Mouse (Mus musculus): ENCODE results near the gene Cdk7.

Gene Cdk7

DNA sequence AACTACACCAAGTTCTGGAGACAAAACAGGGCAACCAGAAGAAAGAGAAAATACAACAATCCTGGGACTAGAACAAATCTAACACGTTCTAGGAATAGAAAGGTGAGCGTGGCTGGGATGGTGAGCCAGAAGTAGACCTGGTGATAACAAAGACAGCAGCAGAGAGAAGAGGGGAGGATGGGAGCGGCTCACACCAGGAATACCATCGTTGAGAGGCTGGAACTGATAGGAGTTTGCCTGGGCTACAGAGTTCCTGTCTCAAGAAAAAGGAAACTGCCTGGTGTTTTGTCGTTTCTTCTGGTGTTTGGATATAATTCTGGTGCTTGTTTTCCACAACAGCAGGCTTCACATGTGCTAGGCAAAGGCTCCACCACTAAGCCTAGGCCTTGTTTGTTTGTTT is 2.7 kb downstream of the Cdk7 start:
- no peak for DNase-seq (ENCODE audit: low spot score in 2 of 2)

DNA sequence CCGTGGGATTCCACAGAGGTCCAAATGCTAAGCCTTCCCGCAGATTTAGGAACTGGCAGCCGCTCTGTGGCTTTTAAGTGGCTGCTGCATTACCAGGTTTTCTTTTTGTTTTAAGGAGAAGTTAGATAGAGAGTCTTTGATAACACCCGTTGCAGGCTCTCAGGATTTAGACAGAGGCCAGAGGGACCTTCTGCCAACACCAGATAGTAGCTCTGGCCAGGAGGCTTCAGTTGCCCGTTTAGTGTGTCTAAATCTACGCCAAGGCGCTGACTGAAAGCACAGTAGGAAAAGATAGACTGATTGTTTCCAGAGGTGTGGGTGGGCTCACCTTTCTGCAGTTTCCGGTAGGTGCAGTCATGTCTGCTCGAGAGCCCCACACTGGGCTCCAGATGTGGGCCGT is 5.5 kb downstream of the Cdk7 start:
- DNase-seq (ENCODE audit: low spot score in 2 of 2), result no peak

DNA sequence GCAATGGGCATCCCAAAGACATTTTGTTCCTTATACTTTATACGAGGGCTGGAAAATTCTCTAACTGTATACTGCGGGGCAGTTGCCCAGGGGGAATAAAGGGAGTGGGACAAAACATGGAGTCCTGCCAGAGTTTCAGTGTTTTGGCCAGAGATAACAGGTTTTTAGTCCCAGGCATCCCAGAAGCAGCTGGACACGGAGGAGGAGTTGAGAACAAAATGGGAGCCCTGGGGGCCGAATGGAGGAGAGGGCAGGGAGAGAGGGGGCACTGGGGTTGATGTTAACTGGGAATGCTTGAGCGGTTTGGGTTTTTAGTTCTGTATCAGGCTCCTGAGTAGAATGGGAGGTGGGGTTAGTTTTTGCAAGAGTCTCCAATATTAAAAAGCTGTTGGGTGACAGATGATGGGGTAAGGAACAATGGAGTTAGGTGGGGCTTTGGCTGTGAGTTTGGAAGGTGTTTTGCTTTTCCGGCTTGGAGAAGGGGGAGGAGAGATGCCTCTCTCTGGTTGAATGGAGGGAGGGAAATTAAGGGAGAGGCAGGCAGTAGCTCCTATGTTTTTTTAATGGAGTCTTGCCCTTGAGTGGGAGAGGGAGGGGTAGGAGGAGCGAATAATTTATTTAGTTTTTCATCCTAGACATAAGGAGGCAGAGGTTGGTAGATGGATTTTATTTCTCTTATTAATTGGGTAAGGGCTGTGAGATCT is 6.5 kb downstream of the Cdk7 start:
- no peak for DNase-seq (ENCODE audit: low spot score in 2 of 2)

DNA sequence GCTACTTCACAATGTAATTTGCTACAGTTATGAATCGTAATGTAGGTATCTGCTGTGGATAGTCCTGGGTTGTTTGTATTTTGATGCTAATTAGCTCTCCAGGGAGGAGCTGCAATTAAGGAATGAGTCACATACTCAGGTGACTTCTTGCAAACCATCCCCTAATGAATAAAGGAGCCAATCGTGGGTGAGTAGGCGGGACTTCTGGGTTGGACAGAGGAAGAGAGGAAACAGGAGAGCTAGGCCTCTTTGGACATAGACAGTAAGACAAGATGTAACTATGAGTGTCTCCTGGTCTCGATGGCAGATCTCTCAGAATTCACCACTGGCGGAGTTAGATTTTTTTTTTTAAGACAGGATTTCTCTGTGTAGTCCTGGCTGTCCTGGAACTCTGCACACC is 9.1 kb downstream of the Cdk7 start:
- no peak for DNase-seq (ENCODE audit: low spot score in 2 of 2)

DNA sequence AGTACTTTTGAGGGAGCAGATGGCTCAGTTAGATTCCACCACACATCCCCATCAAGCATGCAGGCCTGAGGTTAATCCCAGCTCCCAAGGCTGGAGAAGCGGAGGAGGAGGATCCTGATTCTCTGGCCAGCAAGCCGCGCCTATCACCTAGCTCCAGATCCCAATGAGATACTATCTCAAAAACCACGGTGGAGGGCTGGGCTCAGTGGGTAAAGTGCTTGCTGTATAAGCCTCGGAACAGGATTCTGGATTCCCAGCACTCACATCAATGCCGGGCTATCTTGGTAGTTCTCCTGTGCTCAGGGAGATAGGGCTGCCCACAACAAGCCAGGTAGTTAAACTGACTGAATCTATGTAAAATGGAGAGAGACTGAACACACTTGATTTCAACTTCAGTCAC is 15.3 kb downstream of the Cdk7 start:
- no peak for DNase-seq (ENCODE audit: low spot score in 2 of 2)

DNA sequence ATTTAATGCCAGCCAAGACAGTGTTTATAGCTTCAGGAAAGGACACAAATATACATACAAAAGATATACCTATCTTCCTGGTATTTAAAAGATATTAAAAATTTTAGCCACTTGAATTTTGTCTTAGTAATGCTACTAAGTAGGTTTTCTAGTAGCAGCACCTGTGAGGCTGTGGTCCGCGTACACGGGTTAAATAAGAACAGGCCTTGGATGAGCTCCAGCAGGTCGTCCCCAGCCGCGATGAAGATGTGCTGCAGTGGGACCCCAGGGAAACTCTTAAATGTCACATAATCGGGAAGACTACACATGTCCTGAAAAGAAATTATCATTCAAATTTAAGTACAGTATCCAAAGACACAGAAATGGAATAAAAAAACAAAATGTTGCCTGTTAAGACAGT is 24.5 kb downstream of the Cdk7 start:
- no peak for DNase-seq (ENCODE audit: low spot score in 2 of 2)

DNA sequence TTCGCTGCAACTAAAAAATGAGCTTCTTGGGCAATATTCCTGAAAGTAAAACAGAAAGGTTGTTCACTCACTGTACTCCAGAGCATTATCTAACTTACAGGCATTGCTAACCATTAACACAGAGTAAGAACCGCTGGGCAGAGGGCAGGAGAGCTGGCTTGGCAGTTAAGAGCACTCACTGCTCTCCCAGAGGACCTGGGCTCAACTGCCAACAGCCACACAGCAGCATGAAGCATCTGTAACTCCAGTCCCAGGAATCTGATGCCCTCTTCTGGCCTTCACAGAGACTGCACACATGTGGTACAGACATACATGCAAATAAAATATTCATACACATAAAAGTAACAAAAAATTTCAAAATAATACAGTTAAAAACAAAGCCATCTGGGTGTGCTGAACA is 27.3 kb downstream of the Cdk7 start:
- DNase-seq (ENCODE audit: low spot score in 2 of 2), result no peak

DNA sequence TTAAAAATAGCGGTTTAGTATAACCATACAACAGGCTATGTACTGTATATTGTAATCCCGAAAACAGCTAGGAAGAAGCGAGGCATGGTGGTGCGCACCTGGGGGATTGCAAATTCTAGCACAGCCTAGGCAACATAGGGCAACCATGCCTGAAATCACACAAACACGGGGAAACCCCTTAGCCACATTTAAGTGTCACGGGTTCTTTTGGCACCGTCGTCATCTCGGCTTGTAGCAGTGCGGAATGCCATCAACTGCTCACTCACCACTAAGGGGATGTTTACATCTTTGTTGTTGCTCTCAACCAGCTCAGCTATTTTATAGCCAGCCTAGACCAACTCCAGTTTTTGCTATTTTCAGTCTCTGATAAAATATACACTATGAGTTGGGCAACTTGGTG is 31.9 kb downstream of the Cdk7 start:
- DNase-seq (ENCODE audit: low spot score in 2 of 2), result no peak

DNA sequence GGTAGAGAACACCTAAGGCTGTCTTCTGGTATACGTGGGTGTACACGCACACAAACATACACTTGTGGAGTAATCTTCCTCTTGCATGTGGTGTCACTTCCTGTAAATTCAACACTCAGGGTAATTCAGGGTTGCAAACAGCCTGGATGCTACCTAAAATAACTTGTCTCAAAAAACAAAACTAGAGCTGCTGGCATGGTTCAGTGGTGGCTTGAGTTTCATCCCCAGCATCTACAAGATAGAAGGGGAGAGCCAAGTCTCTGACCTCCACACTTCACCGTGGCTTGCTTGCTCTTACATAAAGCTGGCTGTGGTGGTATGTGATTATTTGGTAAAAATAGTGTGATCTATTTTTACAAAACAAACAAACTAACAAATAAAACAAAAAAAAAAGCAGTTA is 33.2 kb downstream of the Cdk7 start:
- no peak for DNase-seq (ENCODE audit: low spot score in 2 of 2)

DNA sequence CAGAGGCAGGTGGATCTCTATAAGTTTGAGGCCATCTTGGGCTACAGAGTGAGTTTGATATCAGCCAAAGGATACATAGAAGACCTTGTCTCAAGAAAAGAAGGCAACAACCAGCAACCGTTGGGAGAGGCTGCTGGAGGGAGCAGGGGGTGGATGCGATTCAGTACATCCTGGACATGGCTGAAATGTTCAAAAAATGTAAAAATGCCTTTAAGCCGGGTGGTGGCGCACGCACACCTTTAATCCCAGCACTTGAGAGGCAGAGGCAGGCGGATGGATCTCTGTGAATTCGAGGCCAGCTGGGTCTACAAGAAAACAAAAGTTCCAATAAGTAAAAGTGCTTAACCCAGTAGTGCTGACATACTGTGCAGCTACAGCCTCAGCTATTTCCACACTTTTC is 43.2 kb downstream of the Cdk7 start:
- no peak for DNase-seq (ENCODE audit: low spot score in 2 of 2)

DNA sequence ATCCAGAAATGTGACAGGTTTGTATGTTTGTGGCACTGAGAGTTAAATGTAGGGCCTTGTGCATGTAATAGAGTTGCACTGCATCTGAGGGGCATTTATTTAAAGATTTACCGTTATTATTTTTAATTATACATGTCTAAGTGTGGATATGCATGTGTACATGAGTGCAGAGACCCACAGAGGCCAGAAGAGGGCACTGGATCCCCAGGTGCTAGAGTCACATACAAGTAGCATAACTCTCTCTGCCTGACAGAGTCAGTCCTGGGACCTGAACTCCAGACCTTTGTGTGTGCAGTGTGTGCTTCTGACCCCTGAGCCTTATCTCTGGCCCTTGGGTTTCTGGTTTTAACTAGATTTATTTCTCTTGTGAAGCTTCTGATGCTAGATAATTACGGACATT is 46.4 kb downstream of the Cdk7 start:
- DNase-seq (ENCODE audit: low spot score in 2 of 2), result no peak

DNA sequence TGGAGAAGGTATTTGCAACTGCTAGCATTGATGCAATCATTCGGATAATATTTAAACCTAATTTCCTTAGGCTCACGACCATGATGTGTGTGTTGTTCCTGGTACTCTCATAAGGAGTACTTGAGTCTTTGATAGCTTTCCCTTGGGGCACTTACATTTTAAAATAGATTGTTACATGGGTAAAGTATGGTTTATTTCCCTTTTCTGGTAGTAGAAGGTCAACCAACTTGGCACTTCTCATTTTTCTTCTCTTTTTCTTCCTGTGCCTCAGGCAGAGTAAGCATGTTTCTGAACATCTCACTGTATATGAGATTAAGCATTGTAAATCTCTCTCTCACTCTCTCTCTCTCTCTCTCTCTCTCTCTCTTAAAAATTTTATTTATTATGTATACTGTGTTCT is 47.9 kb downstream of the Cdk7 start:
- DNase-seq (ENCODE audit: low spot score in 2 of 2), result no peak

DNA sequence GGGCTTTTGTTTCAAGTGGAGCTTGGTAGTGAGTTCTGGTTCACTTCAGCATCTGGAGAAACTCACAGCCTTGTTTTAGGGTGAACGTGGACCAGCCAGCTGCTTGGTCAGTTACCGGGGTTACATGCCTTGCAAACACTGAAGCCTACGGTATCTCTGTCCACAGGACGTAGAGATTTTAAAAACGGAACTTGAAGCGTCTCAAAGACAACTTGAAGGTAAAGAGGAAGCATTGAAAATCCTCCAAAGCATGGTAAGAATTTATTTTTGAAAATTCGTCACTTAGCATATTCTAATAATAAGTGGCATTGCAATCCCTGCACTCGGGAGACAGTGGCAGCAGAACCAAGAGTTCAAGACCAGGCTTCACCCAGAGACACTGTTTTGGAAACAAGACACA is 49.1 kb downstream of the Cdk7 start:
- no peak for DNase-seq (ENCODE audit: low spot score in 2 of 2)

DNA sequence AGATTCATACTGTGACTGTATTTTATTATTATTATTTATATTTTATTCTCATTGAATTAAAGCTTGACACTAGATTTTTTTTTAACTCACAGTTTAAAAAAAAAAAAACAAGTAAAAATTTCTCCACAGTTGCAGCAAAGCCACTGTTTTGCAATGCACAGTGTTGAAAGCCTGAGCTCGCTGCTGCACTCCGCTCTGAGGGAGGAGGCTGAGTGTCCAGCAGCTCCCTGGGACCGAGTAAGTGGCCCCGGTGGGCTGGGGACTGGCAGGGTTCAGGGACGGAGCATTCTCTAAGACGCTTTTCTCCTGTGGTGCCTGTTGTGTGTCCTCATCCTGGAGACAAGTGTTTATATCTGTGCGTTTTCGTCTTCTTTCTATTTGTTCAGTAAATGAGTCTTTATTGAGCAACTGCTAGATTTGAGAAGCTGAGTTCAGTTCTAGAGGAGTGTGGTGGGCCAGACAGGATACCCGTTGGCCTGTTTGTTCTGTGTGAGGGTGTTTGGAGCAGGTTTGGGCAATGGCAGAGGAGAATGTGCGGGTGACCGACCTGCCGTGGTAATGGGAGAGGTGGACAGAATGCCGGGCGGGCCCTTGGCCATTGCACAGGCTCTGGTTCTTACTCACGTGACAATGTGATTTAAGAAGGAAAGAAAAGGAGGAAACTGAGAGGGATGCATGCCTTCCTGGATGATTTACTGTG is 54.7 kb downstream of the Cdk7 start:
- DNase-seq (ENCODE audit: low spot score in 2 of 2), result no peak

DNA sequence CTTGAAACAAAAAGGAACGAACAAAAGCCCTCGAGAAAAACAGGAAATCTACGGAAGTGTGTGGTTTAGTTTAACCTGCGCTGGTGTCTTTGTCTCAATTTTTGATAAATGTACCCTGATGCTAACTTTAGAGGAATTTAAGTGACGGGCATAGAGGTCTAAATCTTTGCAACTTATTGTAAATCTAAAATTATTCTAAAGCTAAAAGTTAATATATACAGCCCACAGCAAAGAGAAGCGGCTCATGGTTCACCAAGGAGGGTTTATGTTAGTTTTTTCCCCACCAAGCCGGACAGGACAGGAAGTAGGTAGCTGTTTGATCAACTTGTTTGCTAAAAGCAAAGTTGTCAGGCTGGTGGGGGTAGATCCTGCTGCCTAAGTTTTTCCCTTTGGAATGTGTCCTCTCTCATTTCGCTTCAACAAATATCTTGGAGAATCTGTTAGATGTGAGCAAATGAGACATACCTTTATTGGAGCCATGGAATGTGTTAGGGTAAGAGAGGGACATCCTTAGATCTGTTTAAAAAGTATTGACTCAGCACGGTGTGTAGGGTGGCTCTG is 60.5 kb downstream of the Cdk7 start:
- DNase-seq (ENCODE audit: low spot score in 2 of 2), result no peak

DNA sequence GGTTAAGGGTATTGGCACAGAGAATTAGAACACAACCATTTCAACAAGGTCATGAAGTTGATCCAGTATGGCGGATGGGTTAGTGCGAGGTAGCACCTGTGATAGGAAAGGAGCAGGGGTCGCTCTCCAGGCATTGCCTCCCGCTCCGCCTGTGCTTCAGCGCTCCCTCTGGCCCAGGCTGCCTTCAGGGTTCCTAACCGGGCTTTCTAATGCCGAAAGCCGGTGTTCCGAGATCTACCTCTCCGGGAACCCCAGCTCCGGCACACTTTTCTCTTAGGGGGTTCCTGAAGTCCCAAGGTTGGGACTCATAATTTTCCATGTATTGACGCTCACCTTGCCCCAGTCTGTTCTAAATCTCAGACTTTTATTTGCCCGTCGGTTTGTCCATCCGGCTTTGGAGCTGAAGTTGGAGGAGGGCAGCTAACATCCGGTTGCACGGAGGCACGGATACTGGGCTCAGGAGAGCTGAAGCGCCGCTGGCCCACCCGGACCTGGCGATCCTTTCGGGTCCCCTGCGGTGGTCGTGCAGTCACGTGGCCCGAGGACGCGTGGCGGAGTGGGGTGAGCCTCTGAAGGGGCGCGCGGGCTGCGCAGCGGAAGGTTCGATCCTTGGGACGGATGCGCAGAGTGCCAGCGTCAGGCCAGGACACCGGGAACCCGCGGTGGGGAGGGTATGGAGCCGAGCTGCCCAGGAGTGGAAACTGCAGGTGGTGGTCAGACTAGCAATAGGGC is 61.3 kb downstream of the Cdk7 start, which contains the start of gene Ccdc125:
Gene Ccdc125, plus strand, starts transcription at position 427 of the 732 bp plus-strand sequence.
- no peak for DNase-seq (ENCODE audit: low spot score in 2 of 2)

DNA sequence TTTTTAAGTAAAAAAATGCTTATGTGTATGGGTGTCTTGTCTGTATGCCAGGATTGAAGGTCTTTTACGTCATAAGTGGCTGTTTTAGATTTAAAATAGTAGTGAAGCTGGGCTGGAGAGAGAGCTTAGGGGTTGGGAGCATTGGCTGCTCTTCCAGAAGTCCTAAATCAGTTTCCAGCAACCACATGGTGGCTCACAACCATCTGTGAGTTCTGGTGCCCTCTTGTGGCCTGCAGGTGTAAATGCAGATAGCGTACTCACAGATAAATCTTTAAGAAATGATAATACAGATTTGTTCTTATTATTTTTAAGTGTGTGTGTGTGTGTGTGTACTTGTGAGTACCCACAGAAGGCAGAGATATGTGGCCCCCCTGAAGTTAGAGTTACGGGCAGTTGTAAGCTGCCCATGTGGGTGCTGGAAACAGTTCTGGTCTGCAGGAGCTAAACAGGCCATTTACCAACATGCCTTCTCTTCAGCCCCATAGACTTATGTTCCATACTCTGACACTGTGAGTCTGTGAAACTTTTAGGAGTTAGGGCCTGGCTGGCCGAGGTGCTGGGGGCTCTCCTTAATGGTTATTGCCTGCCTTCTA is 70.8 kb downstream of the Cdk7 start:
- peak; percentile 42 to 55 for DNase-seq (ENCODE audit: low spot score in 2 of 2)

DNA sequence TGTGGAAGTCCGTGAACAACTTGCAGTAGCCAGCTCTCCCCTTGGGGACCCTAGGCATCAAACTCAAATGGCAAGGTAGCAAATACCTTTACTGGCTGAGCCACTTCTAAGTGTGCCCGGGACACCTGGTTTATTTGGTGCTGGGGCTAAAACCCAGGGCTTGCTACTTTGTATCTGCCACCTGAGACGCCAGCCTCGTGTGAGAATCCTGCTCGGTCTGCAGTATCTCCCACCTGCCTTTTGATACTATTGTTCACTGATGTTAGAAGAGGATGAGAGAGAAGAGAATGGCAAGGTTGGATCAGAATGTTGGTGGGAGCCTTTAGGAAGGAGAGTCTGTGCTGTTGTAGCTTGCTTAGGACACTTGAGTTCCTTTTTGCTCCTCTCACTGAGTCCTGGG is 72.6 kb downstream of the Cdk7 start:
- no peak for DNase-seq (ENCODE audit: low spot score in 2 of 2)

All from right cerebral cortex, adult 2 months (tissue).